Mouse (Mus musculus) myocyte (in vitro differentiated cells): ENCODE measurements around the gene Nek1. TPM values are rescaled to one million over a fixed set of nuclear protein-coding genes. Genes with fewer than 3 reads are reported as not detected.

Experiments used
- H3K27me3 ChIP-seq: one replicate; pipeline ENCODE4 v1.6.1; 2011; ENCODE audit not compliant: control insufficient read depth, insufficient read depth, insufficient read length
- H3K36me3 ChIP-seq: one replicate; pipeline ENCODE4 v1.6.1; 2011; ENCODE audit not compliant: control insufficient read depth, insufficient read depth
- H3K4me2 ChIP-seq: one replicate; pipeline ENCODE4 v1.6.1; 2011; ENCODE audit warnings: low read depth, control low read depth
- H3K4me3 ChIP-seq: one replicate; pipeline ENCODE4 v1.5.1; 2011; ENCODE audit warnings: mild to moderate bottlenecking, control low read depth, moderate library complexity
- H3K79me2 ChIP-seq: one replicate; pipeline ENCODE4 v1.6.1; 2011; ENCODE audit not compliant: control insufficient read depth, insufficient read depth
- H3ac ChIP-seq: one replicate; pipeline ENCODE4 v1.6.1; 2011; ENCODE audit not compliant: control insufficient read depth, insufficient read length
- CEBPB ChIP-seq: IDR thresholded peaks from 2 replicates; pipeline ENCODE4 v1.6.1; 2011; ENCODE audit warnings: mild to moderate bottlenecking, moderate library complexity; ENCODE audit not compliant: poor library complexity, insufficient read depth, severe bottlenecking
- E2F4 ChIP-seq: IDR thresholded peaks from one replicate; pipeline ENCODE4 v1.6.1; 2011; ENCODE audit warnings: mild to moderate bottlenecking, control low read depth, moderate library complexity; ENCODE audit not compliant: insufficient read depth
- MAX ChIP-seq: IDR thresholded peaks from one replicate; pipeline ENCODE4 v1.6.1; 2011; ENCODE audit warnings: low read depth, mild to moderate bottlenecking, control low read depth
- MYOD1 ChIP-seq, 3 experiments: IDR thresholded peaks; one replicate each; pipeline ENCODE4 v1.6.1; 2011; ENCODE audit warnings: control low read depth in 2 of 3, low read depth in 2 of 3, mild to moderate bottlenecking in 2 of 3, moderate library complexity in 1 of 3; ENCODE audit not compliant: insufficient read length in 2 of 3, control insufficient read depth in 1 of 3
- MYOG ChIP-seq, 3 experiments: IDR thresholded peaks; one replicate each; pipeline ENCODE4 v1.6.1; 2011; ENCODE audit warnings: control low read depth in 2 of 3, low read depth in 2 of 3, mild to moderate bottlenecking in 2 of 3; ENCODE audit not compliant: insufficient read length in 2 of 3, control insufficient read depth in 1 of 3, insufficient read depth in 1 of 3
- POLR2A ChIP-seq: IDR thresholded peaks from one replicate; pipeline ENCODE4 v1.6.1; 2011; ENCODE audit warnings: low read depth, mild to moderate bottlenecking, control low read depth, moderate library complexity; ENCODE audit not compliant: insufficient read length
- POLR2AphosphoS2 ChIP-seq: IDR thresholded peaks from one replicate; pipeline ENCODE4 v1.6.1; 2011; ENCODE audit warnings: low read depth, control low read depth; ENCODE audit not compliant: insufficient read length
- REST ChIP-seq: IDR thresholded peaks from one replicate; pipeline ENCODE4 v1.6.1; 2011; ENCODE audit warnings: mild to moderate bottlenecking, control low read depth, moderate library complexity; ENCODE audit not compliant: insufficient read depth, insufficient read length
- SRF ChIP-seq: IDR thresholded peaks from one replicate; pipeline ENCODE4 v1.6.1; 2011; ENCODE audit warnings: low read depth; ENCODE audit not compliant: control insufficient read depth, insufficient read length
- TCF12 ChIP-seq: IDR thresholded peaks from one replicate; pipeline ENCODE4 v1.6.1; 2011; ENCODE audit warnings: mild to moderate bottlenecking, control low read depth; ENCODE audit not compliant: poor library complexity, insufficient read depth, severe bottlenecking
- TCF3 ChIP-seq: IDR thresholded peaks from one replicate; pipeline ENCODE4 v1.6.1; 2011; ENCODE audit warnings: low read depth, control low read depth; ENCODE audit not compliant: insufficient read length
- USF1 ChIP-seq: IDR thresholded peaks from one replicate; pipeline ENCODE4 v1.6.1; 2011; ENCODE audit warnings: low read depth, mild to moderate bottlenecking, control low read depth, moderate library complexity
- polyA plus RNA-seq: library from polyadenylated mRNA; unstranded; fragments of >200 nt; fragmentation: generic; extraction: Trizol; gene quantifications from one replicate; pipeline ENCODE4 v1.2.1, GENCODE M21; 2012; ENCODE audit warnings: missing spikeins

The Nek1 gene
- polyA plus RNA-seq, 1 experiment, result 3.4 TPM

- Histone ChIP-seq H3K4me3 (no peak overlapping the region), H3K4me2 (no peak overlapping the region), H3K27me3 (no peaks in the 10 kb centered on the region), H3ac (no peak overlapping the region), H3K36me3 (peaks cover 10% of the 10 kb centered on the region), H3K79me2 (no peaks in the 10 kb centered on the region)
- no peak for TF ChIP-seq USF1
- no peak for TF ChIP-seq REST
- no peak for TF ChIP-seq TCF12
- no peak for TF ChIP-seq POLR2AphosphoS2
- TF ChIP-seq MYOG (IDR thresholded peaks at IDR 0.05; ENCODE audit: control insufficient read depth in 1 of 3, insufficient read depth in 1 of 3, insufficient read length in 2 of 3, low read depth in 2 of 3), result no peak
- TF ChIP-seq MYOD1 (IDR thresholded peaks at IDR 0.05; ENCODE audit: control insufficient read depth in 1 of 3, insufficient read length in 2 of 3, low read depth in 2 of 3), result no peak
- TF ChIP-seq SRF, result no peak
- no peak for TF ChIP-seq TCF3
- TF ChIP-seq MAX, result no peak
- no peak for TF ChIP-seq CEBPB
- no peak for TF ChIP-seq E2F4
- TF ChIP-seq POLR2A, result no peak
Observed at GRCm38 (mm10) chr8:61075059-61075458, 82.1 kb downstream of the Nek1 start.

- Histone ChIP-seq H3ac (no peak overlapping the region), H3K4me3 (no peak overlapping the region), H3K79me2 (no peaks in the 10 kb centered on the region), H3K36me3 (peaks cover 18% of the 10 kb centered on the region), H3K4me2 (no peak overlapping the region), H3K27me3 (no peaks in the 10 kb centered on the region)
- TF ChIP-seq SRF (no peak), TCF12 (no peak), MAX (no peak), TCF3 (no peak), MYOD1 (IDR thresholded peaks at IDR 0.05; ENCODE audit: control insufficient read depth in 1 of 3, insufficient read length in 2 of 3, low read depth in 2 of 3) (no peak), E2F4 (no peak), CEBPB (no peak), REST (no peak), MYOG (IDR thresholded peaks at IDR 0.05; ENCODE audit: control insufficient read depth in 1 of 3, insufficient read depth in 1 of 3, insufficient read length in 2 of 3, low read depth in 2 of 3) (no peak), POLR2A (no peak), POLR2AphosphoS2 (no peak), USF1 (no peak)
Observed at GRCm38 (mm10) chr8:61110496-61110895, 117.5 kb downstream of the Nek1 start.

- Histone ChIP-seq H3K4me2 (no peak overlapping the region), H3K27me3 (no peaks in the 10 kb centered on the region), H3ac (no peak overlapping the region), H3K4me3 (no peak overlapping the region), H3K79me2 (no peaks in the 10 kb centered on the region), H3K36me3 (peaks cover 12% of the 10 kb centered on the region)
- TF ChIP-seq MAX (no peak), TCF12 (no peak), TCF3 (no peak), SRF (no peak), USF1 (no peak), MYOG (IDR thresholded peaks at IDR 0.05; ENCODE audit: control insufficient read depth in 1 of 3, insufficient read depth in 1 of 3, insufficient read length in 2 of 3, low read depth in 2 of 3) (no peak)
Observed at GRCm38 (mm10) chr8:61111940-61112339, 118.9 kb downstream of the Nek1 start.

GRCm38 (mm10) chr8:61121631-61122030 is 128.6 kb downstream of the Nek1 start:
- no peak overlapping the region for H3ac ChIP-seq
- no peak overlapping the region for H3K4me2 ChIP-seq
- no peak overlapping the region for H3K4me3 ChIP-seq
- no peak for TF ChIP-seq TCF3
- no peak for TF ChIP-seq MAX
- H3K36me3 ChIP-seq, result peaks cover 15% of the 10 kb centered on the region
- H3K27me3 ChIP-seq, result no peaks in the 10 kb centered on the region
- no peaks in the 10 kb centered on the region for H3K79me2 ChIP-seq

GRCm38 (mm10) chr8:61127299-61127861 is 134.4 kb downstream of the Nek1 start:
- H3K36me3 ChIP-seq, result peaks cover 9% of the 10 kb centered on the region
- no peaks in the 10 kb centered on the region for H3K27me3 ChIP-seq
- no peak overlapping the region for H3ac ChIP-seq
- H3K4me3 ChIP-seq, result no peak overlapping the region
- H3K4me2 ChIP-seq, result no peak overlapping the region
- no peak for TF ChIP-seq POLR2A
- no peaks in the 10 kb centered on the region for H3K79me2 ChIP-seq
